Mouse (Mus musculus) bone marrow macrophage, adult 2 months (primary cell): ENCODE results near the gene Fam120b.

Experiments used
- CTCF ChIP-seq: IDR thresholded peaks from 2 replicates; pipeline ENCODE4 v1.5.1; 2012; ENCODE audit warnings: low read depth, mild to moderate bottlenecking, low read length, moderate library complexity
- POLR2A ChIP-seq: IDR thresholded peaks from 2 replicates; pipeline ENCODE4 v1.6.1; 2012; ENCODE audit warnings: mild to moderate bottlenecking, low read depth, low read length, borderline replicate concordance

- TF ChIP-seq POLR2A: no peak
- no peak for TF ChIP-seq CTCF
Measured at GRCm38 (mm10) chr17:15445421-15445820, 49.4 kb downstream of the Fam120b start.
